Mouse (Mus musculus): ENCODE measurements around the gene Egln3.

Egln3 gene

GRCm38 (mm10) chr12:54162637-54163131 is 41.0 kb downstream of the Egln3 start:
- DNase-seq (ENCODE audit: low read depth, low spot score) = no peak

GRCm38 (mm10) chr12:54161468-54162202 is 42.0 kb downstream of the Egln3 start:
- no peak for DNase-seq (ENCODE audit: low read depth, low spot score)

- DNase-seq (ENCODE audit: low read depth, low spot score) = no peak
Observed at GRCm38 (mm10) chr12:54160279-54160678, 43.4 kb downstream of the Egln3 start.

GRCm38 (mm10) chr12:54154771-54155170 is 48.9 kb downstream of the Egln3 start:
- DNase-seq (ENCODE audit: low read depth, low spot score) = no peak

- peak; percentile 28 for DNase-seq (ENCODE audit: low read depth, low spot score)
Observed at GRCm38 (mm10) chr12:54146943-54147556, 56.6 kb downstream of the Egln3 start.
